Mouse (Mus musculus) megakaryocyte, adult 5-6 weeks (primary cell): ENCODE results near the gene Clec2g. TPM values are rescaled to one million over a fixed set of nuclear protein-coding genes. Genes with fewer than 3 reads are reported as not detected.
"Not testable (repeated sequence)": the region's sequence is repeated elsewhere in the genome, so short reads cannot be mapped to it uniquely, and the experiment has no call there.

Source experiments
- ATAC-seq: 2 replicates; pipeline ENCODE4 v1.8.0; 2016; ENCODE audit warnings: mild to moderate bottlenecking, inconsistent platforms; ENCODE audit not compliant: poor library complexity, severe bottlenecking
- total RNA-seq, 2 experiments: library from RNA; stranded (forward) in 1 of 2; stranded (reverse) in 1 of 2; fragments of 153-499, 151-499 nt in 1 of 2; fragments of 221-1000, 200-1000 nt in 1 of 2; gene quantifications; 2 replicates each; pipeline versions ENCODE4 v1.2.3 to v1.2.4; 2015 to 2017

The Clec2g gene
- total RNA-seq (2015): 0.48 TPM in 1 of 2 replicates, not detected in the other
- 1.5 TPM in 1 of 2 replicates, not detected in the other for total RNA-seq (2017)

DNA sequence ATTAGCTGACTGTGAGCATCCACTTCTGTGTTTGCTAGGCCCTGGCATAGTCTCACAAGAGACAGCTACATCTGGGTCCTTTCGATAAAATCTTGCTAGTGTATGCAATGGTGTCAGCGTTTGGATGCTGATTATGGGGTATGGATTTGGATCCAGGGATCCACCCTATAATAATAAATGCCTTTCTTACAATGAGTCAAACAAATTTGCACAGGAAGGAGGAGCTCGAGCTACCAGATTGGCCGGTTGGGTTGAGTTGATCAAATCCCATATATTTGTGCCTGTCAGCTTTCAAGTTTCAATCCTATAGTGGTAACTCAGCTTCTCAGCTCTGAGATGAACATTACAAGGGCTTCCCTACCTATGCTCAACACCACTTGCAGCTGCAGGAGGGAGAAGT lies at the start of gene Clec2g:
Clec2g (plus strand) TSS at position 301 of the 400 bp plus-strand sequence.
- not testable (repeated sequence) for ATAC-seq

DNA sequence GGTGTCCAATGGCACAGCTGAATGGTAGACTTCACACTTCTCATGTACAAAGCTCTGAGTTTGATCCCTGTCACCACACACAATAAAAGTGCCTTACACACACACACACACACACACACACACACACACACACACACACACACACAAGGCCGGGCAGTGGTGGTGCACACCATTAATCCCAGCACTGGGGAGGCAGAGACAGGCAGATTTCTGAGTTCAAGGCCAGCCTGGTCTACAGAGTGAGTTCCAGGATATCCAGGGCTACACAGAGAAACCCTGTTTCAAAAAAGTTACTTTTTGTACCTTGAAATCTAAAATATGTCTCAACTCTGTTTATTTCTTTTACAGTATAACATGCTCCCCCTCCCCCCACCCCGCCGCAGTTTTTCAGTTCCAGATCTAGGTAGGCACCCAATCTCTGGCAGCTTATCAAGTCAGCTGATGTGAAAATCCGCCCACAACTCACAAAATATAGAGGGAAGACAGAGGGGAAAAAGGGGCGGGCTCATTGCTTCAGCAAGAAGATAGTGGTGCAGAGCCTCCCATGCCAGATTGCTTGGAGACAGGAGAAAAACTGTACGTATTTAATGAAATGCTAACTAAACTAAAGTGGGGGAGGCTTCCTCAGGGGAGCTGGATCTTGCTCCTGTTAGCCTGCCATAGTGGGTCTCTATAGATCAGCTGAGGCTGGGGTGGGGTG lies 46.9 kb upstream of the Clec2g start, which contains the start of gene Clec2i:
Clec2i (plus strand) TSS at position 498 of the 700 bp plus-strand sequence.
- ATAC-seq: peak; percentile 56

DNA sequence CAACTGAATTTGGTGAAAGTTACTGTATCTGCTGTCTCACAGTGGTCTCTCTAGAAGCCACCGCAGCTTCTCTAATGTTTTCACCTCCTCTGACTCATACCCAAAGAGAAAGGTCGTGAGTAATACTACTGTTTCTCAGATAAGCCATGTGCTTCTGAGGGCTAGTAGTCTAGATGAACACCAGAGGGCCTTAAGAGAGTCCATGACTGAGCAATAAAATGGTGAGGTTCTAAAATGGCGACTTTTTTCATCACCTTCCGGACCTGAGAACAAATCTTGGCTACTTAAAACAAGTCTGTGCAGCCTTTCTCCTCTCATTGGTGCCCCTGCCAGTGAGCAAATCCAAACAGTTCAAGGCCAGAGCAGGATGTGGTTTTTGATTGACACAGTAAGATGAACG lies 45.3 kb upstream of the Clec2g start:
- peak; percentile 76 for ATAC-seq

DNA sequence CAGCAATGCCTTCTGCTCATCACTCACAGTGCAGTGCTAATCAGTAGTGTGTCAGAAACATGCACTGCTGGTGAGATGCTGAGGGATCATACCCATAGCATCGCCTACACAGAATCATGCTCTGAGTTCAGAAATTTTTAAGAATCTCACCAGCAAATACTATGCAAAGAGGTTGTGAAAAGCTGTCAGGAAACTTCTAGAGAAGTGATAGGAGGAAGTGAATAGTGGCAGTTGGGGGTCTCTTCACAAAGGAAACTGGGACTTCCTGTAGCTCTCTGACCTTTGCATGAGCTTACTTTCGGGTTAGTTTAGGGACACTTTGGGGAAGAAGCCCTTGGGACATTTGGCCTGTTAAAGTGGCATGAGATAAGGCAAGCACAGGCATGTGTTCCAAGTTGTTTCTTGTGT lies 43.2 kb upstream of the Clec2g start, which contains the start of gene BC035044:
BC035044 (minus strand) TSS at position 179 of the 408 bp plus-strand sequence.
- ATAC-seq: peak; percentile 51

DNA sequence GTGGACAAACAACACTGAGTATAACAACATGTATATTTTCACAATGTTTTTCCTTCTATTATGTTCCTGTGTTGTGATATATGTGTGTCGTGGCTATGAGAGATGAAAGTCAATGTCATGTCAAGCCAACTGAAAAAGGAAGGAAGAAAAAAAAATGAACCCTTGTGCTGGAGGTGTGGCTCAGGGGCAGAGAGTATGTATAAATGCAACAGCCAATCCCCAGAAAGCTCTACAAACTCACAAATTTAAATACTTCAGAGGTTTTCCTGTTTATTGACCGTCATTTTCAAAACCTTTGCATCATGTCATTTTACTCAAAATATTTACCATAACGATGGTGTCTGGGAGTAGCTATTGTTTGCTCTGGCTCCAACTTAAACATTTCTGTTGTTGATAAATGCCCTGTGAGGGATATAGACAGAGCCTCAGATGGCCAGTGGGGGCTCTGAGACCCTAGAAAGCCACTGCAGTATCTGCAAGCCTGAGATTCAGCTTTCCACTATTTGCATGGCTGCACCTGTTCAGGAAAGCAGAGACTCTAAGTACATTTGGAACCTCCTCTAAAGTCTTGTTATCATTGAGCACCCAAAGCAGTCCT lies 38.7 kb upstream of the Clec2g start:
- ATAC-seq: no peak

DNA sequence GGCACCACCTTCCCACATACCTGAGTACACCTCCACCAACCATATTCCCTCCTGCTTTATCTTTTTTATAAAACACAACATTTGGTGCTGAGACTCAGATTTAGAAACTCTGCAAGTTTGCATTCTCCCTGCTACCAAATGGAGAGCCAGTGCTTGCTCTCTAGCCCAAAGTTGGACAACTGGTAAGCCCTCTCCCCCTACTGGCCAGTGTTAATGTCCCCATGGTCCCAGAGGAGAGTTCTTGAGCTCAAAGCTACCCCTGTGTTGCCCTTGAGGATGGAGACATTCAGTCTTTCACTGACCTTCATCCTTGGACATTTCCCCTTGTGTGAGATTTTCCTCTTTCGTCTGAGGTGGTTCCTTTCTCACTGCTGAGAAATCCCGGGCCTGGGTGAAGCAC lies 34.1 kb upstream of the Clec2g start:
- ATAC-seq: no peak

DNA sequence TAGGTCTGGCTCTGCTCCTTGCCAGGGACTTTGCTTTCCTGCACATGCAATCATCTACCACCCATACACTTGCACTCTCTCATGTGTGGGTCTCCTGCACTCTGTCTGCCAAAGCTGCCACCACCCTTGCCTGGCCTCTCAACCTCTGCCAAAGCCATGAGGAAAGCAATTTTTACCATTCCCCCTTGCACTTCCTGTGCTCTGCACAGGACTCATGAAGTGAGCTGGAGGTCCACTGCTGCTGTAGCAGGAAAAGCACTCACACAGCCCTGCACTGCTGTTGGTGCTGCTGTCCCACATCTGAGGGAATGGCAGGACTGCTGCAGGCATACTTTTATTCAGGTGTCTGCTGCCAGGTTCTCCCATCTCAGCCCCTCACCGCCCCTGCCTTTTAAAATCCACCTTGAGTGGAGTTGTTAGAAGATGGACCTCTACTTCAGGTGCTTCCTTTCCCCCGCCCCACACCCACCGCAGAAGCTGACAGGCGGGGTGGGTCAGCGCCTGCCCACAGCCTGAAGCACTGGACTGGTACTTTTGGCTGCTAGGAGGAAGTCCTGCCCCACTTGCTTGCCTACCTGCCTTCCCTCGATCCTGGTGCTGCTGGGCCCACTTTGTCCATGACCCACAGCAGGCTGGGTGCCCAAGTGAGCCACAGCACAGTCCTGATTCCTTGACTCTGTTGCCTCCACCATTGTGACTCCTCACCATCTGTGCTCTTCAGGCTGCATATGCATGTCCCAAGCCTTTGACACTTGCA lies 33.2 kb upstream of the Clec2g start:
- ATAC-seq: peak; percentile 40

DNA sequence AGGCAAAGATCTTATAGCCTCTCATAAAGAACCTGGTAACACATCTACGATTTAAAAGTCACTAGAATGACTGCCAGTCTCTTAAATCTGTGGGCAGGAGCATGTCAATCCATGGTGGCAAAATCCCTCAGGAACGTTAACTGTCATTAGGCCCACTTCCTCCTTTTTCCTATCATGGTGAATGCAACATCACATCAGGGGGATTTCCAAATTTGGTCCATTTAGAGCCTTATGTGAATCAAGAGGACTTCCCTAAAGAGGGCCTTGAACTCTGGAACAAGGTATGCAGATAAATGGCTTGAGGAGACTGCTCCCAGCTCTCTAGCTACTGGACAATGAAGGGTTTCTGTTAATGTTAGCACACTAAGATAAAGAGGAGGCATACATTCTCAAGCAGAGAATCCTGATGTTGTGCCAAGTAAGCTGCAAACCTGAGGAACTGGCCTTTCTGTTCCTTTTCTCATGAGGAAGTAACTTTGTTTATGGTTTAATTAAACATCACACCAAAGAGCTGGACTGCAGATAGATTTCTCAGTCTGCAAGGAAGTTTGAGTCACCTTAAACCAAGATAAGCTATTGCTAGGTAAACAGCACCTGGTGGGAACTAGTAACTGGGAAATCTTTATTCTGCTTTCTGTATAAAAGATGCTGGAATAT lies 20.5 kb upstream of the Clec2g start:
- ATAC-seq: peak; percentile 83

DNA sequence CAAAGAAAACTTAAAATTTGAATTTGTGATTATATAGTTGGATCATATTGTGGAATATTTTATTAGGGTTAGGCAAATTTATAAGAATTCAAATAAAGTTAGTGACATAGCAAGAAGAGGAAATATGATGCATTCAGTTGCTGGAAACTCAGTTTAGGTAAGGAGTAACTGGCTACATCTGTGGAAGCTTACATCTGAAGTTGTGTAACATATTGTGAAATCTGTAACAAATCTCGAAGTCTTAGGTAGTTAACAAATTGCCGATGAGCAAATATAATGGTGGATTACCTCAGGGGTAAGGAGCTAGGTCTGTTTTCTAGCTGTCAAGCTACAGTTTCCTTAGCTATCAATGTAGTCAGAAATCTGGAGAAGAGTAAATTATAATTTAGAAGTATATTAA lies 16.9 kb upstream of the Clec2g start:
- ATAC-seq: peak; percentile 58; the same call in 1 of the 2 replicates

DNA sequence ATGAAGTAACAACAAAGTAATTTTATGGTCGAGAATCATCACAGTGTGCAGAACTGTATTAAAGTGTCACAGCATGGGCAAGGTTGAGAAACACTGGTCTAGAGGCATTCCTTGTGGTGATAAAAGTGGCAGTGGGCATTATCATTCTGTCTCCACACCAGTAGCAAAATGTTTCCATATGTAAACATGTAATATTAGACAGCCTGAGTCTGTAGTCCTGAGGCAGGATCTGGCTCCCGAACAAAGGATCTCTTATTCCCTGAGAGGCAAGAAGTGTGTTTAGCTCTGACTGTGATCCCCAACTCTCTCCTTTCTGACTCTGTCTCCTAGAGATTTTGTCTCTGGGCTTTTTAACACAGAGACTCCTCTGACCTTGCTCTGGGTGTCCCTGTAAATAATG lies 1.1 kb upstream of the Clec2g start:
- ATAC-seq: no peak

DNA sequence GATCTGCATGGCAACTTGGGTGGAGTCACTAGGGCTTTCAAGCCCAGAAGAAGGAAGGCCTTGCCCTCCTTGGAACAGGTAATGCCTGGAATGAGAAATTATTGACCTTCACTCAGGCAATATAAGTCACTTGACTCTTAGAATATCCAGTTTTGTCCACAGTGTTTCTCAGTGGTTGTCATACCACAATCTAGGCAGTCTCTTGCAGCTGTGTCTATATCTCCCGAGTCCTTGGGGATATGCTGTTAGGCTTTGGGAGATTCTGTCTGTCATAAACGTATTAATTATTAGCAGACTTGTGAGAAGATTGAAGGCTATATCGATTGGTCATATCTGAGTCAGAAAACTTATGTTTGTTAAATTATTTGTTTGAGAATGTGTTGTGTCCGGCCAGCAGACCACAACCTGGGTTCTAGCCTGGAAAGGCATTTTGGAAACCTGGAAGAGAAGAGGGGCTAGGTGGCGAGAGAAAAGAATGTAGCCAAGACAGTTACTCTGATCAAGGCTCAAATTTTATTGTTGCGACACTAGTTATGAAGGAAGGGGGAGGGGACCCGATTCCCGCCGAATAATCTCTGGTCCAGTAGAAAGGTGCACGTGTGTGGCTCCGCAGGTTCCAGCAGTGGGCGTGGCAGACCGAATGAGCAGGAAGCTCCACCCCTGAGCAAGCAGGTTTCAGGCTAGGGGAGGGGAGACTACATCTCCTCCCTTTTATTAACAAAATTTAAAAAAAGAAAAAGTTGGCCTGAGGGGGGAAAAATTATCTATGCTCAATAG lies 1.9 kb downstream of the Clec2g start:
- not testable (repeated sequence) for ATAC-seq

DNA sequence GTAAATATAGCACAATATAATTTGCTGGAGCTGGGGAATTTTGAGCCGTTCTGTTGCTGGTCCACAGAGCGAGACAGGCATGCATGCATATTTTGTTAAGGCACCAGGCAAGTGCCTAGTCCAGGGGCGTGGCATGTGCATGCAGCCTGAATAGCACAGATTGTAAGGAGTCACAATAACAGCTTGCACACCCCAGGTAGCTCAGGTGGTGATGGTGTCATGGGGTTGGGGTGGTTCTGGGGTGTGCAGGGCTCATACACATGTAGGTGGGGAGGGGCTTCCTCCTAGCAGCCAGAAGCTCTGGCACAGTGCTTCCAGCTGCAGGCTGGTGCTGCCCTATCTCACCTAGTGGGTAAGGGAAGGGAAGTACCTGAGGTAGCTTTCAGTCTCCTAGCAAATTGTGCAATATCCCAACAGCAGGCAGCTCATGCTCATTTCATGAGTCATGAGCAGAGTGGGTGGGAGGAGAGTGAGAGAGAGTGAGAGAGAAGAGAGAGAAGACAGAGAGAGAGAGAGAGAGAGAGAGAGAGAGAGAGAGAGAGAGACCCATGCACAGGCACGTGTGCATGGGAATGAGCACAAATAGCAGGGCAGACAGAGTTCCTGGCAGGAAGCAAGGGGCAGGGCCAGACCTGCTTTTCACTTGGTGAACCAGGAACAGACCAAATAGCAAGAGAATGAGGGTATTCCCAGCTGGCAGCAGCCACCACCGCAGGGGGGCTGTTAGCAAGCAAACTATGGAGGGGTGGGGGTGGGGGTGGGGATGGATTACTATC lies 7.7 kb downstream of the Clec2g start:
- peak; percentile 40 for ATAC-seq

DNA sequence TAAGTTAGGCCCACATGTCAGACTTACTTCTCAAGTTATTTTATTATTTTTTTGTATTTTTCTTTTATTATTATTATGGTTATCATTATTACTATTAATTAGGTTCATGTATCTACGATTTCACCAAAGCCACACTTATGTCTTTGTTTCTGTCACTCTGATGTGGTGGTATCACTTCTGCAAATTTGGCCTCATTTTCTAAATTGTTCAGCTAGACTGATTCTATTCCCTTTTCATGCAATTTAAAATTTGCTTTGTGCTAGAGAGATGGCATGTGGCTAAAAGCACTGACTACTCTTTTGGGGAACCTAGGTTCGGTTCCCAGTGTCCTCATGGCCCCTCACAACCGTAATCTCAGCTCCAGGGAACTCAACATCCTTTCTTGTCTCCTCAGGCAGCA lies 11.4 kb downstream of the Clec2g start:
- ATAC-seq: no peak; the same call in 1 of the 2 replicates

DNA sequence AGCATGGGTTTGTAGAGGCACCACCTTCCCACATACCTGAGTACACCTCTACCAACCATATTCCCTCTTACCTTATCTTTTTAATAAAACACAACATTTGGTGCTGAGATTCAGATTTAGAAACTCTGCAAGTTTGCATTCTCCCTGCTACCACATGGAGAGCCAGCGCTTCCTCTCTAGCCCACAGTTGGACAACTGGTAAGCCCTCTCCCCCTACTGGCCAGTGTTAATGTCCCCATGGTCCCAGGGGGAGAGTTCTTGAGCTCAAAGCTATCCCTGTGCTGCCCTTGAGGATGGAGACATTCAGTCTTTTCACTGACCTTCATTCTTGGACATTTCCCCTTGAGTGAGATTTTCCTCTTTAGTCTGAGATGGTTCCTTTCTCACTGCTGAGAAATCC lies 26.9 kb downstream of the Clec2g start:
- ATAC-seq: no peak

DNA sequence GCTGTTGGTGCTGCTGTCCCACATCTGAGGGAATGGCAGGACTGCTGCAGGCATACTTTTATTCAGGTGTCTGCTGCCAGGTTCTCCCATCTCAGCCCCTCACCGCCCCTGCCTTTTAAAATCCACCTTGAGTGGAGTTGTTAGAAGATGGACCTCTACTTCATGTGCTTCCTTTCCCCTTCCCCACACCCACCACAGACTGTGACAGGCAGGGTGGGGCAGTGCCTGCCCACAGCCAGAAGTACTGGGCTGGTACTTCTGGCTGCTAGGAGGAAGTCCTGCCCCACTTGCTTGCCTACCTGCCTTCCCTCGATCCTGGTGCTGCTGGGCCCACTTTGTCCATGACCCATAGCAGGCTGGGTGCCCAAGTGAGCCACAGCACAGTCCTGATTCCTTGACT lies 27.9 kb downstream of the Clec2g start:
- 0 out of 2 replicates have a peak, but pooled peaks have one; percentile 33 for ATAC-seq

DNA sequence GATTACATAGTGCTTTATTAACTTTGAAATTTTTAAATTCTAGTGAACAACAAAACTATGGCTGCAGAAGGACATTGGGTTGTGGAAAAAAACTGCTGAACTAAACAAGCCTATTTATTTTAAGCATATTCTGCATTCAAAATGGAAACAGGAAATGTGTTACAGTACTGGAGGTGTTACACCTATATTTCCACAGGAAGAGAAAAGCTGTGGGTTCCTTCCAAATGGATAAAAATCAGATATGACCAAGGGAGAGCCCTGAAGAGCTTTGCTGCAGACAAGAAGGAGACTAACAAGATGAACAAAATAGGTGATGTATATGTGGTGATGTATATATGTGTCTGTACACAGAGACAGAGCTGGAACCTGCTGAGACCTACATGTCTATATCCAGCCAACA lies 30.3 kb downstream of the Clec2g start:
- ATAC-seq: no peak

DNA sequence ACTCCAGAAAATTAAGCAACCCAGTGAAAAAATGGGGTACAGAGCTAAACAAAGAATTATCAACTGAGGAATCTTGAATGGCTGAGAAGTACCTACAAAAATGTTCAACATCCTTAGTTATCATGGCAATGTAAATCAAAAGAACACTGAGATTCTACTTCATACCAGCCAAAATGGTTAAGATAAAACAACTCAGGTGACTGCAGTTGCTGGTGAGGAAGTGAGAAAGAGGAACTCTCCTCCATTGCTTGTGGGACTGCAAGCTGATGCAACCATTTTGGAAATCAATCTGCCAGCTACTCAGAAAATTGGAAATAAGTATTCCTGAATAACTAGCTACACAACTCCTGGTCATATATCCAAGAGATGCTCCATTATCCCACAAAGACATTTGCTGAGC lies 34.3 kb downstream of the Clec2g start:
- ATAC-seq: peak; percentile 65

DNA sequence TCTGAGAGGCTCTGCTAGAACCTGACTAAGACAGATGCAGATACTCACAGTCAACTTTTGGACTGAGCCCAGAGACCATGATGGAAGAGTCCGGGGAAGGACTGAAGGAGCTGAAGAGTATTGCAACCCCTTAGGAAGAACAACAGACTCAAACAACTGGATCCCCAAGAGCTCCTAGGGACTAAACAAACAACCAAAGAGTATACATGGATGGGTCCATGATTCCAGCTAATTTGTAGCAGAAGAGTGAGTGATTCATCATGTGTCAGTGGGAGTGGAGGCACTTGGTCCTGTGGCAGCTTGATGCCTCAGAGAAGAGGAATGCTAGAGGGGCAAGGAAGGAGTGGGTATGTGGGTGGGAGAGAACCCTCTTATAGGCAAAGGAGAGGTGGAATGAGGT lies 35.6 kb downstream of the Clec2g start:
- ATAC-seq: no peak
